Mouse (Mus musculus): ENCODE measurements around the gene Ndfip2.

GRCm38 (mm10) chr14:105251038-105251437, 7.3 kb upstream of the Ndfip2 start:
- TF ChIP-seq CTCF (IDR thresholded peaks at IDR 0.05; ENCODE audit: low read depth) (no peak), EP300 (optimal IDR thresholded peaks at IDR 0.05) (no peak)

All from stomach, postnatal 0 days (tissue).